Mouse (Mus musculus): Measurements from ENCODE around the gene Cpox. TPM values are rescaled to one million over a fixed set of nuclear protein-coding genes. Genes with fewer than 3 reads are reported as not detected.
A peak's percentile ranks its signal among the peaks of the same experiment; 100 is the strongest.

Gene Cpox
- total and polyA plus RNA-seq, 3 experiments, result 70.3 to 77.2 (median 75.6) TPM

GRCm38 (mm10) chr16:58728176-58728671 is 58.1 kb downstream of the Cpox start:
- Histone ChIP-seq H3K9me3 (replicated peaks; ENCODE audit: low read length) (no peaks in the 10 kb centered on the region), H3K36me3 (replicated peaks in 1 of 2; ENCODE audit: control insufficient read depth in 1 of 2, insufficient read depth in 1 of 2, low read length in 1 of 2) (peaks cover 35 to 39% of the 10 kb centered on the region in 2 experiments), H3K27ac (ENCODE audit: insufficient read depth, low read depth) (peak overlapping the region; percentile 44), H3K4me1 (ENCODE audit: control insufficient read depth in 1 of 2, insufficient read depth in 2 of 2) (peaks cover 8 to 30% of the 10 kb centered on the region in 2 experiments), H3K9ac (ENCODE audit: insufficient read depth, low read depth) (peak overlapping the region; percentile 81), H3K4me3 (replicated peaks in 1 of 3; ENCODE audit: low read depth in 2 of 3, low read length in 2 of 3, poor library complexity in 1 of 3) (peak overlapping the region; percentile 75 to 79 (median 78)), H3K27me3 (replicated peaks) (peaks cover 3% of the 10 kb centered on the region), H3K4me2 (ENCODE audit: insufficient read depth, low read depth, poor library complexity, severe bottlenecking) (peak overlapping the region; percentile 100; the same call in 1 of the 2 replicates), H3K79me2 (replicated peaks; ENCODE audit: control insufficient read depth, extremely low read depth, insufficient read depth, poor library complexity, severe bottlenecking) (peaks cover 31% of the 10 kb centered on the region)
- TF ChIP-seq IRF4 (IDR thresholded peaks at IDR 0.05; ENCODE audit: low read depth, low read length), result peak; percentile 53; the same call in 1 of the 2 replicates
- peak; percentile 6; the same call in 1 of the 2 replicates for TF ChIP-seq MAFK (IDR thresholded peaks at IDR 0.05; ENCODE audit: insufficient replicate concordance, low read length)
- TF ChIP-seq EP300 (IDR thresholded peaks at IDR 0.05; ENCODE audit: low read length), result 0 out of 2 replicates have a peak, but pooled peaks have one; percentile 15
- peak; percentile 70; the same call in 1 of the 2 replicates for TF ChIP-seq UBTF (IDR thresholded peaks at IDR 0.05; ENCODE audit: low read depth, low read length)
- TF ChIP-seq CHD1 (IDR thresholded peaks at IDR 0.05; ENCODE audit: low read depth, low read length), result peak; percentile 70
- 0 out of 2 replicates have a peak, but pooled peaks have one; percentile 55 for TF ChIP-seq MAX (IDR thresholded peaks at IDR 0.05; ENCODE audit: low read length)
- TF ChIP-seq HCFC1 (IDR thresholded peaks at IDR 0.05; ENCODE audit: low read depth, low read length), result no peak; the same call in 1 of the 2 replicates
- TF ChIP-seq MXI1 (IDR thresholded peaks at IDR 0.05; ENCODE audit: low read depth, low read length), result peak; percentile 68; the same call in 1 of the 2 replicates
- peak; percentile 69 for TF ChIP-seq SIN3A (IDR thresholded peaks at IDR 0.05; ENCODE audit: low read length)
- peak; percentile 18; the same call in 1 of the 2 replicates for TF ChIP-seq CHD2 (IDR thresholded peaks at IDR 0.05; ENCODE audit: low read length)
- no peak for TF ChIP-seq CTCF (conservative IDR thresholded peaks at IDR 0.05 in 1 of 2, IDR thresholded peaks at IDR 0.05 in 1 of 2; ENCODE audit: low read depth in 2 of 2, low read length in 2 of 2)
- TF ChIP-seq USF2 (conservative IDR thresholded peaks at IDR 0.05; ENCODE audit: low read depth, low read length), result no peak
- TF ChIP-seq MYC (IDR thresholded peaks at IDR 0.05; ENCODE audit: low read depth, low read length), result 0 out of 2 replicates have a peak, but pooled peaks have one; percentile 15
- no peak for TF ChIP-seq ZKSCAN1 (IDR thresholded peaks at IDR 0.05; ENCODE audit: borderline replicate concordance, low read depth, low read length)
- 0 out of 2 replicates have a peak, but pooled peaks have one; percentile 33 for TF ChIP-seq BHLHE40 (IDR thresholded peaks at IDR 0.05; ENCODE audit: low read depth, low read length)
- DNase-seq (ENCODE audit: extremely low read depth), result peak; percentile 46
- dilution Hi-C loops (cut with MboI; ENCODE audit: extremely low pct_ligation_motif_present, extremely low pct_unique_long_range_greater_than_20kb, low sequenced_read_pairs) (no loop called here), in situ Hi-C loops (cut with MboI; ENCODE audit: low pct_ligation_motif_present, low pct_unique_long_range_greater_than_20kb, low sequenced_read_pairs) (no loop called here)

GRCm38 (mm10) chr16:58738205-58738604 is 68.1 kb downstream of the Cpox start:
- no peak for DNase-seq (ENCODE audit: extremely low read depth)
- no peaks in the 10 kb centered on the region for H3K27me3 ChIP-seq (replicated peaks)
- H3K4me2 ChIP-seq (ENCODE audit: insufficient read depth, low read depth, poor library complexity, severe bottlenecking), result no peak overlapping the region
- peaks cover 20 to 42% of the 10 kb centered on the region in 2 experiments for H3K36me3 ChIP-seq (replicated peaks in 1 of 2; ENCODE audit: control insufficient read depth in 1 of 2, insufficient read depth in 1 of 2, low read length in 1 of 2)
- no peak overlapping the region for H3K9ac ChIP-seq (ENCODE audit: insufficient read depth, low read depth)
- no peaks in the 10 kb centered on the region; the same call in none of the 2 replicates for H3K79me2 ChIP-seq (replicated peaks; ENCODE audit: control insufficient read depth, extremely low read depth, insufficient read depth, poor library complexity, severe bottlenecking)
- no peak overlapping the region for H3K4me3 ChIP-seq (replicated peaks in 1 of 3; ENCODE audit: low read depth in 2 of 3, low read length in 2 of 3, poor library complexity in 1 of 3)
- in situ Hi-C loops (cut with MboI; ENCODE audit: low pct_ligation_motif_present, low pct_unique_long_range_greater_than_20kb, low sequenced_read_pairs) (no loop called here), dilution Hi-C loops (cut with MboI; ENCODE audit: extremely low pct_ligation_motif_present, extremely low pct_unique_long_range_greater_than_20kb, low sequenced_read_pairs) (no loop called here)
- no peak overlapping the region for H3K27ac ChIP-seq (ENCODE audit: insufficient read depth, low read depth)
- H3K4me1 ChIP-seq (ENCODE audit: control insufficient read depth in 1 of 2, insufficient read depth in 2 of 2), result peaks cover 0 to 12% of the 10 kb centered on the region in 2 experiments; a peak in 3 of 4 replicates
- peaks cover 3% of the 10 kb centered on the region for H3K9me3 ChIP-seq (replicated peaks; ENCODE audit: low read length)
- TF ChIP-seq ZNF384 (IDR thresholded peaks at IDR 0.05; ENCODE audit: low read depth, low read length) (no peak), EP300 (IDR thresholded peaks at IDR 0.05; ENCODE audit: low read length) (no peak), TBP (conservative IDR thresholded peaks at IDR 0.05; ENCODE audit: low read depth, low read length) (no peak), PAX5 (IDR thresholded peaks at IDR 0.05; ENCODE audit: low read length) (no peak), SMC3 (IDR thresholded peaks at IDR 0.05; ENCODE audit: low read depth, low read length) (peak; percentile 64), USF1 (IDR thresholded peaks at IDR 0.05; ENCODE audit: low read depth, low read length) (no peak), IRF4 (IDR thresholded peaks at IDR 0.05; ENCODE audit: low read depth, low read length) (no peak), ZMIZ1 (IDR thresholded peaks at IDR 0.05; ENCODE audit: low read depth, low read length) (no peak), MAFK (IDR thresholded peaks at IDR 0.05; ENCODE audit: insufficient replicate concordance, low read length) (no peak), POLR2AphosphoS2 (IDR thresholded peaks at IDR 0.05; ENCODE audit: low read depth, low read length) (no peak), NELFE (IDR thresholded peaks at IDR 0.05; ENCODE audit: low read depth, low read length) (no peak), MYC (IDR thresholded peaks at IDR 0.05; ENCODE audit: low read depth, low read length) (0 out of 2 replicates have a peak, but pooled peaks have one; percentile 54), BHLHE40 (IDR thresholded peaks at IDR 0.05; ENCODE audit: low read depth, low read length) (no peak), CTCF (conservative IDR thresholded peaks at IDR 0.05 in 1 of 2, IDR thresholded peaks at IDR 0.05 in 1 of 2; ENCODE audit: low read depth in 2 of 2, low read length in 2 of 2) (peak in 1 of 2 experiments; percentile 70; a peak in 2 of 4 replicates), GABPA (IDR thresholded peaks at IDR 0.05; ENCODE audit: insufficient replicate concordance, low read depth, low read length) (no peak), MEF2A (IDR thresholded peaks at IDR 0.05; ENCODE audit: borderline replicate concordance, low read depth, low read length) (no peak), UBTF (IDR thresholded peaks at IDR 0.05; ENCODE audit: low read depth, low read length) (no peak), HCFC1 (IDR thresholded peaks at IDR 0.05; ENCODE audit: low read depth, low read length) (no peak), SIN3A (IDR thresholded peaks at IDR 0.05; ENCODE audit: low read length) (no peak), RCOR1 (conservative IDR thresholded peaks at IDR 0.05; ENCODE audit: low read depth, low read length) (no peak), MAX (IDR thresholded peaks at IDR 0.05; ENCODE audit: low read length) (no peak), CHD2 (IDR thresholded peaks at IDR 0.05; ENCODE audit: low read length) (no peak), ZKSCAN1 (IDR thresholded peaks at IDR 0.05; ENCODE audit: borderline replicate concordance, low read depth, low read length) (no peak), E2F4 (IDR thresholded peaks at IDR 0.05; ENCODE audit: insufficient replicate concordance, low read depth, low read length) (no peak), ETS1 (conservative IDR thresholded peaks at IDR 0.05; ENCODE audit: low read depth, low read length) (no peak)

All from CH12.LX (cell line).